Mouse (Mus musculus) kidney, postnatal 14 days (tissue): ENCODE measurements around the gene Greb1.

Experiments
- DNase-seq: peaks from one replicate; pipeline ENCODE4 v3.0.0; 2022; ENCODE audit warnings: mixed read lengths

The Greb1 gene

GRCm38 (mm10) chr12:16800259-16800958, at the start of gene Greb1:
Greb1 (minus strand) TSS chr12:16800886.
- DNase-seq: peak; percentile 31

GRCm38 (mm10) chr12:16849821-16850220, 49.1 kb upstream of the Greb1 start:
- no peak for DNase-seq

DNA sequence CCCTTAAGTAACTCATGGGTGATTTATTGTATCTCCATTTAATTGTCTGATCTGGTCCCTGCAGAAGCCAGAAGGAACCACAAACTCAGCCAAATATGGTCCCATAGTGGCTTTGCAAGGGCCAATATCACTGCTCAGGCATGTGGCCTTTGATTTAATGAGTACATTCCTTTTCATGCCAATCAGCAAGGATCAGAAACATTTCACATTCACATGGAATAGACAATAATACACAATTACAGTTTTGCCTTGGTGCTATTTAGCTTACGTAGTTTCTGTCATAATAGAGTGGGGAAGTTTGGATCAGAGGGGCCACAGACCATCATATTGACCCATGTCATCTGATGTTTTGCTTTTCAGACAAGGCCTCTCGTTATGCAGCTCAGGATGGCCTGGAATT, 47.8 kb upstream of the Greb1 start:
- no peak for DNase-seq

DNA sequence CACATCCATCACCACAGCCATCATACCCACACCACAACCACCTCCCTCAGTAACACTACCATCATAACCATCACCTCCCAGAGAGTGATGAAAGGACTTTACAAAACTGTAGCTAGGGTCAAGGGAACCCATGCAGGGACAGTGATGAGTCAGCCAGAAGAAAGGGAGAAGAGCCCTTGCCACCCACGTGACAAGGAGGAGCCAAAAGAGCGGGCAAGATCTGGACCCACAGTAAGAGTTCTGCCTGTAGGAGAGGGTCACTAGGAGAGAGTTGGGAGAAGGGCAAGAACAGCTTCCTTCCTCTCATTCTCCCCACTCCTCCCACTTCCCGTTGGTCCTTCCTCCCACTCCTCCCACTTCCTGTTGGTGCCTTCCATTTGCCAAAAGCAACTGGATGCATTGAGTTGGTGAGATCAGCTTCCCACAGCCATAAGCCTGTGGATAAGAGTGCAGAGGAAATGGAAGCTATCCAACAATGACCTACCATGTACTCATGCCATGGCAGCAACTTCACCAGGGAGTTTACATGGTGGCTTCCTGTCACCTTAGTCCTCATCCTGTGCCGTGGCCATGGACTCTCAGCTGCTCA, 46.6 kb upstream of the Greb1 start:
- DNase-seq: no peak

GRCm38 (mm10) chr12:16844623-16845592, 44.2 kb upstream of the Greb1 start:
- no peak for DNase-seq

DNA sequence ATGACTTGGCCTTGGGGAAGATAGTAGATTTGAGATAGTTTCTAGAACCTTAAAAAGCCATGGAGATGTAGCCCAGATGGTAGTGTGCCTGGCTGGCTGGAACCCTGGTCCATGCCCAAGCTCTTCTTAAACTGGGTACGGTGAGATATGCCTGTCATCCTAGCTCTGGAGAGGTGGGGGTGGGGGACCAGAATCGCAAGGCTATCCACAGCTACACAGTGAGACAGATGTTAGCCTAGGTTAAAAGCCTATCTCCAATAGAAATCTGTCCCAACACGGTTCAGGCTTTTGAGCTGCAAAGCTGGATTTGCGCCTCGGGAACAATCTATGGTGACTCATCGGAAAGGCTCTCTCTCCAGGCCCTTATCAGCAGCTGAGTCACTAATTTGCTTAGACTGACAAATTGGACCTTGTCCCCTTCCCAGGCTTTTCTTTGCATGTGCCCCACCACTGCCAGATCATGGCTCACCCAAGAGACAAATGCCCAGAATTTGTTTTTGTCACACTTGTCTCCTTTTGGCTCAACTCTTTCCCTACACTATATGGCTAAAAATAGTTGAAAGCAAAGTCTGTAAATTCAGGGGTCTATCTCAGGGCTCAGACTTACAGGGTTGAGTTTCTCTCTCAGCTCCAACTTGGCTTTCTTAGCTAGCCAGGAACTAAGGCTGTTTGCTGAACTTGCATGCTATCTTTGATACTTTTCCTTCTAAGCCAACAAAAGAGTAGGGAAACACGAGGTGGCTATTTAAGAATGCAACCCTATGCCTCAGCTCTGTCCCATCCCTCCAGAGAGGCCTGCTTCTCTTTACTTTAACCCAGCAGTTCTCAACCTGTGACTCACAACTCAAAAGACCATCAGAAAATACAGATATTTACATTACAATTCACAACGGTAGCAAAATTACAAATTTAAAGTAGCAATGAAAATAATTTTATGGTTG, 40.4 kb upstream of the Greb1 start:
- no peak for DNase-seq

- DNase-seq: peak; percentile 27
Observed at GRCm38 (mm10) chr12:16837766-16838165, 37.1 kb upstream of the Greb1 start.

DNA sequence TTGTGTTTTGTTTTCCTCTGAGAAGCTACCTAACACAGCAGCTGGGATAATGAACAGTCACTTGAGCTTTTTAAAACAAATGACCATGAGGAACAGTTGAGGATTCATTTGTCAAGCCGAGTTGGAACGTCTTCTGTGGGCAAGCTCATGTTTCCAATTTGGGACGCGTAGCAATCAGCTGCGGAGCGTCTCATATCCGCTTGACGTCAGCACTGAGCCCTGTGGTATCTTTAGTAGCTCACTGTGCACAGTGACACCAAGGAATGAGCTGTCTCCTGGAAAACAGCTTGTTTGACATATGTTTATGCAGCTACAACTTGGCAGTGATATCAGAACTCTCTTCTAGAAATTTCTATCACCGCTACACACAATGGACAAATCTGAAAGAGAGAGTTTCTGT, 35.5 kb upstream of the Greb1 start:
- DNase-seq: peak; percentile 71

DNA sequence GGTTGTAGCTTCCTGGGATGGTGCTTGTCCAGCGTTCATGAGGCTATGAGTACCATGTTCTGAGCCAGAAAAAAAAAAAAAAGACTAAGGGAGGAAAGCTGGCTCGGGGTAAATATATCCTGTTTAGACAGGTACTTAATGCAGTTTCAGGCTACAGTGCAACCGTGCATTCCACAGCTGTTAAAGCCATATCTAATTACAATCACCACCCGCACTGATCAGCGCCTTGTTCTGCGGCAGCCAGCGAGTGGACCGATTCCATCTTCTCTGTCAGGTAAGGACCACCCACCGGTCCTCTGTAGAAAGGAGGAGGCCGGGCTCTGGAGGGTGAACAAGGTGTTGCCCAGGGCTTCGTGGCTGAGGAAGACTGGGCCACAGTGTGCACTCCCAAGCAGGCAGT, 34.0 kb upstream of the Greb1 start:
- no peak for DNase-seq

DNA sequence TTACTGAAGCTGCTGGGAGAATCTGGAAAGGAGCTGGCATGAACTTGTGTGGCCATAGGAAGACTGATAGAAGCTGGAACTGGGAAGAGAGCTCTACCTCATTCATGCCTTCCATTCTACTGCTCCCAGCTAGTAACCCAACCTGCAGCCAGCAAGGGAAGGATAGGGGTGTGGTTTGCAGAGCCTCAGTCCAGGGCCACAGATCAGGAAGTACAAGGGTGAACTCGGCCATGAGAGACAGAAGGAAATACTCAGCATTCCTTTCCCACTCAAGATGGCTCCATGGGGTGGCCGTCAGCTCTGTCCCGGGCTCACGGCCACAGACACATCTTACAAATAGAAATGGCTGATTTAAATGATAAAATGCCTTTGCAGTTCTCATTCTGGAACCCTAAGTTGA, 30.4 kb upstream of the Greb1 start:
- DNase-seq: peak; percentile 39

DNA sequence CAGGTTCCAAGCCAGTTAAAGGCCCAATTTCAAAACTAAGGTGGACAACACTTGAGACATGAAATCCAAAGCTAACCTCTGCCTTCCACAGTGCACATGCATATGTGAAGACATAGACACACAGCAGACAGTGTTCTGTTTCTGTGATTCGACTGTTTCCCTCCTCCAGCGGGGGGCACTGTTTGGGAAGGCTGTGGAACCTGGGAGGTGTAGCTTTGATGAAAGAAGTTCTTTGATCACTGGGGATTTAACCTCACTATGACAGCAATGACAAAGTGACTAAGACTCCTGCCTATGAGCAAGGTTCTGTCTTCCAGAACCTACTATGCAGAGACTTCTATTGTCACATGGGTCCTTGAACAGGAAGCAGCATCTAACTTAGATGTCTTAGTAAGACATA, 29.1 kb upstream of the Greb1 start:
- DNase-seq: no peak

- peak; percentile 66 for DNase-seq
Observed at GRCm38 (mm10) chr12:16828505-16828904, 27.8 kb upstream of the Greb1 start.

DNA sequence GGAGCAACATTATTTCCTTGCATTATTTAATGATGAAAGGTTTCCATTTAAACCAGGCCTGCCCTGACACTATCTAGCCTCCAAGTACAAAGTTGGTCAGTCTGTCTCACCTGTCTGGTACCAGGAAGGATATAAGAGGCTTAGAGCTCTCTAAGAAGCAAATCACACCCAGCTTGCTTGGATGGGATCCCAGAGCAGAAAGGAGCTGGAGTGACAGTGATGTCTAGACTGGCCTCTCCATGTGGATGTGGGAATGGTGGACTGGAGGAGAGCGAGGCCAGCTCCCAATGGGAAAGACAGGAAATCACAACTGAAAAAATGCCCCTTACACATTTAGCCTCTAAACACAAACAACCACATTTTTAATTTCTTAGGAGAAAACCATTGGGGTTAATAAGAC, 23.0 kb upstream of the Greb1 start:
- no peak for DNase-seq

DNA sequence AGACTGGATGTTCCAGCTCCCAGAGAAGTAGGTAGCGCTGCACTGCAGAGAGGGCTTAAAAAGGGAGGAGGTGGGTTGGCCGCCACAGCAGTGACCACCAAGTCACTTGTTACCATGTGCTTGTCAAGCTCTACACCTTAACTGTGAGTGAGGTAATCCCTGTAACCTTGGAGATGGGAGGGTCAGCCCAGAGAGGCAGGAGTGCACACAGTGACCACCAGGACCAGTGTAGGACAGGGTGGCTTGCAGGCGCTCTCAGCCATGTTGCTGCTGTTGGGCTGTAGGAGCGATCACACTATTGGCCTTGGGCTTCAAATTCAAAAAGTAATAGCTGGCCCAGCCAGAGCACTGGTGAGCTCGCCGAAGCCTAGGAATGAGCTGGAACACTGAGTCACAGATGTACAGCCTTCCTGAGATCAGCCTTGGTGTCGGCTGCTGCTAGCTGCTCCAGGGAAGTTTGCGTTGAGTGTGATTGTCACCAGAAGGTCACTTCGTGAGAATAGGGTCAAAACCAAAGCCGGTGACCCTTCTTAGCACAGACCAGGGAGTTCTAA, 21.6 kb upstream of the Greb1 start:
- DNase-seq: no peak

GRCm38 (mm10) chr12:16820761-16821160, 20.1 kb upstream of the Greb1 start:
- DNase-seq: no peak

- DNase-seq: no peak
Observed at GRCm38 (mm10) chr12:16818513-16818912, 17.8 kb upstream of the Greb1 start.

DNA sequence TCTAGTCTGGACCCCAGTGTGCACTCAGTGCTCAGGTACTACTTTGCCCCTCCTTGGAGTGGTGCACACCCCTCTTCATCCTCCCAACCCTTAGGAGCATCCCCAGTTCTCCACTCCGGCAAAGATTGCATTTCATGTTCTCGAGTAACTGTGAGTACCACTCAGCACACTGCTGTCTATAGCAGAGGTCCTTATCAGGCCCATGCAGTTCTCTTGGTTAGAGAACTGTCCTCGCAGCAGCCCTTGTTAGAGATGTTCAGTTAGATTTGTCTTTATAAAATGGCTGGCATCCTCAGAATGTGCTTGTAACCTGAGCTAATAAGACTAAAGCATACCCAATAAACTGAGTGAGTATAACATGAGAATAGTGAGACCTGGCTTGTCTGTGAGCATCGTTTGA, 16.5 kb upstream of the Greb1 start:
- DNase-seq: no peak

DNA sequence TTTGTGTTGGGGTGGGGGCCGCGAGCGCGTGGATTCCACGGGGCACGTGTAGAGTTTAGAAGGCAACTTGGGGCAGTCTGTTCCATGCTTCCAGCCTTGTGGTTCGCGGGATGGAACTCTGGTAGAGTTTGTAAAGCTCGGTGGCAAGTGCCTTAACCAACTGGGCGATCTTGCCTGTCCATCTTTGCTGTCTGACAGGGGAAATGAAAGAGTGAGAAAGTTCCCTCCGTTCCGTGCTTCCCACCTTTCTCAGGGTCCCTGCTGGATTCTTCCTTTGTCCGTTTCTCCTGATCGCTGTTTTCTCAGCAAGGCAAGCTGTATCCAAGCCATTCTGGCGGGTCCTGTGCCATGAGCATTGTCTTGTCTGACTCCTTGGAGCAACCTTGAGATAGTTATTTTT, 10.8 kb upstream of the Greb1 start:
- DNase-seq: no peak

DNA sequence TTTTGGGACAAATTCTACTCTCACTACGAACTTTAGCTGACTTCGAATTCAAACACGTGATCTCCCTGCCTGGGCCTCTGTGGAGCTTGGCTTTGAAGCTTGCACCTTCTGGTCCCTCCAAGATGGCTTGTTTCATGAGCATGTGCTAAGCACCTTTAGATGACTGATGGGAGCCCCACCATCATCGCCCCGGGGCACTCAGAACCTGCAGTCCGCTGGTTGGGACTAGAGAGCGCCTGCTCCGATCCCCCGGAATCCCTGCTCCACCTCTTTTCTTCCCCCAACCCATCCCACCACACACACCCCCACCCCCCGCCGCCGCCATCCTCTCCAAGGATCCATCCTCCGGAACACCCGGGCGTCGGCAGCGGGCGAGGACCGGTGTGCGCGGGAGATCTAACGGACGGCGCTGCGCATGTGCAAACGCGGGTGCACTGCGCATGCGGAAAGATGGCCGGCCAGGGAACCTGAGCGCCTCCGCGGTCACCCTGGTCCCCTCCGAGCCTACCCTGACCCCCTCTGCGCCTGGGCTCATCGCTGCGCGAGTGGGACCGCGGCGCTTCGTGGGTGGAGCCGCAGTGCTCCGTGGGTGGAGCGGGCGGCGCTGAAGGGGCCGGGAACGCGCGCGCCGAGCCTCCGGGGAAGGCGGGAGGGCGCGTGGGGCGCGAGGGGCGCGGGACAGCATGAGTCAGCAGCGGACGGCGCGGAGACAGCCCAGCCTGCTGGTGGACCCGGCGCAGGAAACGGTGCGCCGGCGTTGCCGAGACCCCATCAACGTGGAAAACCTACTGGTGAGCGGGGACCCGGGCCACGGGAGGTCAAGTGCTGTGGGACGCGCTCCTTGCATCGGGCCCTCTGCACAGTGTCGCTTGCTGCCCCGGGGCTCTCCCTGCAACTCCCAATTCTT, 10.1 kb upstream of the Greb1 start, which contains the start of gene E2f6:
Gene E2f6 (plus strand): TSS at position 439 of the 907 bp plus-strand sequence.
- DNase-seq: peak; percentile 89

DNA sequence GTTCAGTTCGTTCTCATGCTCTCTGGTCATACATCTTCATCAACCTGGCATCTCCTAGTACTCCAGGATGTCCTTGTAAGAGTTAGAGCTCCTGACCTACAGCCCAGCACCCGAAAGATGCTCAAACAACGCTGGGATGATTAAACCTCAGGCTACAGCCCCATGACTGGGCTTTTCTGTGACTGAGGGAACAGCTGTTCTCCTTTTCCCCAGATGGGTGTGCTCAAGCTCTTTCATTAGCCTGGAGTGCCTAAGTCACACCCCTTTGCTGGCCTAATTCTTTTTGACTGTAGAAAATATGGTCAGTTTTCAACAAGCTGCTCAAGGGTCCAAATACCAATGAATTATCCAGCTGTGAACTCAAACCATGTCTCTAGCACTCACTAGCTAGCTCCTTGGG, 7.4 kb upstream of the Greb1 start:
- DNase-seq: peak; percentile 66

DNA sequence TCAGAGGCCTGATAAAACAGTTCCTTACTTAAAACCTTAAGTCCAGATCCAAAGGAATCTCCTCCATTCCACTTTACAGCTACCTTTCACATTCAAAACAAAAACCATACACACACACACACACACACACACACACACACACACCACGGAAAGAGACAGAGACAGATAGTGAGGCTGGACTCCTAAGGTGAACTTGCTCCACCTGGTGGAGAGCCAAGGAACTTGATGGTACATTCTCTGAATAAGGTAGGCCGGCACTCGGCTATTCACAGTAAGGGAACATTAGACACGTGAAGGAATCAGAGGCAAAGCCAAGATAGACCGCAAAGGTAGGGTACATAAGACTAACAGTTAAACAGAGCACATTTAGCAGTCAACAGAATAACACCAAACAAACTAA, 4.8 kb upstream of the Greb1 start:
- peak; percentile 86 for DNase-seq
